Mouse (Mus musculus) liver, embryonic 14.5 days (tissue): ENCODE results near the gene Flnb.

Experiments
- CTCF ChIP-seq: IDR thresholded peaks from 2 replicates; pipeline ENCODE4 v1.5.1; 2016; ENCODE audit warnings: antibody characterized with exemption, low read depth, control low read depth
- EP300 ChIP-seq: IDR thresholded peaks from 2 replicates; pipeline ENCODE4 v1.6.1; 2016; ENCODE audit warnings: antibody characterized with exemption, low read depth

DNA sequence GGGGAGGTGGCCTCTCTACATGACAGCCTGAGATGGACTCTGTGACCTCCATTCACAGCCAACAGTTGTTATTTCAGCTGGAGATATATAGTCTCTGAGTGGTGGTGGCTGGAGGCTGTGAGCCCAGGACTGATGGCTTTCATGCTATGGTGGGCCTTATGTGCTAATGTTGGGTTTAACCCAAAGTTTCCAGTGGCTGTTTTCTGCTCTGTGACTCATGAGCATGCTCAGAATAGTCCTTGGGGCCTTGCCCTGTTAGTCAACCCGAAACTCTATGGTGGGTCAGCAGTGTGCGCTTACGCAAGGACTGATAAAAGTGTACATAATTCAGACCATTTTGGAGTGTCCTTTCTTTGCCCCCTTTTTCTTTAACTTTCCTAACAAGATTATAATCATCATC, 40.1 kb downstream of the Flnb start:
- no peak for TF ChIP-seq EP300
- no peak for TF ChIP-seq CTCF
